Mouse (Mus musculus): Measurements from ENCODE around the gene Eed. TPM values are rescaled to one million over a fixed set of nuclear protein-coding genes. Genes with fewer than 3 reads are reported as not detected.

Eed gene
- polyA plus RNA-seq, 1 experiment: 327 TPM

- TF ChIP-seq CTCF (IDR thresholded peaks at IDR 0.05; ENCODE audit: low read depth, low read length) (no peak), EP300 (IDR thresholded peaks at IDR 0.05; ENCODE audit: insufficient read depth, low read depth, low read length) (no peak), POLR2A (IDR thresholded peaks at IDR 0.05; ENCODE audit: insufficient read depth, low read length) (no peak)
- Histone ChIP-seq H3K9ac (ENCODE audit: low read depth, poor library complexity, severe bottlenecking) (no peak overlapping the region), H3K27ac (ENCODE audit: insufficient read depth, low read length) (no peak overlapping the region), H3K27me3 (ENCODE audit: control insufficient read depth, insufficient read depth, low read length, poor library complexity, severe bottlenecking) (no peaks in the 10 kb centered on the region), H3K4me1 (ENCODE audit: control insufficient read depth, insufficient read depth, low read length) (no peaks in the 10 kb centered on the region), H3K4me3 (ENCODE audit: low read depth, low read length) (no peak overlapping the region), H3K9me3 (replicated peaks; ENCODE audit: control insufficient read depth, insufficient read depth, low read length, poor library complexity, severe bottlenecking) (no peaks in the 10 kb centered on the region), H3K36me3 (ENCODE audit: control insufficient read depth, insufficient read depth, low read length, poor library complexity, severe bottlenecking) (peaks cover 35% of the 10 kb centered on the region)
Observed at GRCm38 (mm10) chr7:89954261-89954660, 26.5 kb downstream of the Eed start.

GRCm38 (mm10) chr7:89949403-89949802, 31.4 kb downstream of the Eed start:
- Histone ChIP-seq H3K36me3 (ENCODE audit: control insufficient read depth, insufficient read depth, low read length, poor library complexity, severe bottlenecking) (peaks cover 2% of the 10 kb centered on the region; the same call in 1 of the 2 replicates), H3K27me3 (ENCODE audit: control insufficient read depth, insufficient read depth, low read length, poor library complexity, severe bottlenecking) (no peaks in the 10 kb centered on the region)
- no peak for TF ChIP-seq EP300 (IDR thresholded peaks at IDR 0.05; ENCODE audit: insufficient read depth, low read depth, low read length)
- TF ChIP-seq CTCF (IDR thresholded peaks at IDR 0.05; ENCODE audit: low read depth, low read length): no peak
- TF ChIP-seq POLR2A (IDR thresholded peaks at IDR 0.05; ENCODE audit: insufficient read depth, low read length): no peak

GRCm38 (mm10) chr7:89948026-89948425, 32.8 kb downstream of the Eed start:
- H3K4me3 ChIP-seq (ENCODE audit: low read depth, low read length): no peak overlapping the region

More at GRCm38 (mm10) chr7:89949403-89949802, 31.4 kb downstream of the Eed start:
- H3K4me3 ChIP-seq (ENCODE audit: low read depth, low read length): no peak overlapping the region
- no peak overlapping the region for H3K9ac ChIP-seq (ENCODE audit: low read depth, poor library complexity, severe bottlenecking)
- H3K27ac ChIP-seq (ENCODE audit: insufficient read depth, low read length): no peak overlapping the region
- H3K9me3 ChIP-seq (replicated peaks; ENCODE audit: control insufficient read depth, insufficient read depth, low read length, poor library complexity, severe bottlenecking): no peaks in the 10 kb centered on the region
- no peaks in the 10 kb centered on the region for H3K4me1 ChIP-seq (ENCODE audit: control insufficient read depth, insufficient read depth, low read length)

GRCm38 (mm10) chr7:89940571-89941463, 40.0 kb downstream of the Eed start, which contains the start of gene Hikeshi:
Gene Hikeshi (minus strand): TSS chr7:89941204.
- Histone ChIP-seq H3K4me3 (ENCODE audit: low read depth, low read length) (peak within 1 kb of the TSS; percentile 97), H3K9ac (ENCODE audit: low read depth, poor library complexity, severe bottlenecking) (peak within 1 kb of the TSS; percentile 73), H3K27ac (ENCODE audit: insufficient read depth, low read length) (peak within 1 kb of the TSS; percentile 42), H3K27me3 (ENCODE audit: control insufficient read depth, insufficient read depth, low read length, poor library complexity, severe bottlenecking) (no peaks in the 10 kb centered on the region), H3K9me3 (replicated peaks; ENCODE audit: control insufficient read depth, insufficient read depth, low read length, poor library complexity, severe bottlenecking) (no peaks in the 10 kb centered on the region), H3K36me3 (ENCODE audit: control insufficient read depth, insufficient read depth, low read length, poor library complexity, severe bottlenecking) (no peaks in the 10 kb centered on the region), H3K4me1 (ENCODE audit: control insufficient read depth, insufficient read depth, low read length) (no peaks in the 10 kb centered on the region)
- TF ChIP-seq POLR2A (IDR thresholded peaks at IDR 0.05; ENCODE audit: insufficient read depth, low read length) (peak; percentile 47), EP300 (IDR thresholded peaks at IDR 0.05; ENCODE audit: insufficient read depth, low read depth, low read length) (no peak)

More at GRCm38 (mm10) chr7:89948026-89948425, 32.8 kb downstream of the Eed start:
- no peak for TF ChIP-seq EP300 (IDR thresholded peaks at IDR 0.05; ENCODE audit: insufficient read depth, low read depth, low read length)
- TF ChIP-seq POLR2A (IDR thresholded peaks at IDR 0.05; ENCODE audit: insufficient read depth, low read length): no peak
- TF ChIP-seq CTCF (IDR thresholded peaks at IDR 0.05; ENCODE audit: low read depth, low read length): no peak
- Histone ChIP-seq H3K9me3 (replicated peaks; ENCODE audit: control insufficient read depth, insufficient read depth, low read length, poor library complexity, severe bottlenecking) (no peaks in the 10 kb centered on the region), H3K27ac (ENCODE audit: insufficient read depth, low read length) (no peak overlapping the region), H3K27me3 (ENCODE audit: control insufficient read depth, insufficient read depth, low read length, poor library complexity, severe bottlenecking) (no peaks in the 10 kb centered on the region), H3K9ac (ENCODE audit: low read depth, poor library complexity, severe bottlenecking) (no peak overlapping the region), H3K4me1 (ENCODE audit: control insufficient read depth, insufficient read depth, low read length) (no peaks in the 10 kb centered on the region), H3K36me3 (ENCODE audit: control insufficient read depth, insufficient read depth, low read length, poor library complexity, severe bottlenecking) (0 out of 2 replicates have a peak, but pooled peaks cover 2% of the 10 kb centered on the region)

GRCm38 (mm10) chr7:89939497-89940353, 41.1 kb downstream of the Eed start:
- Histone ChIP-seq H3K4me1 (ENCODE audit: control insufficient read depth, insufficient read depth, low read length) (no peaks in the 10 kb centered on the region), H3K27ac (ENCODE audit: insufficient read depth, low read length) (peak overlapping the region; percentile 25; the same call in 1 of the 2 replicates), H3K4me3 (ENCODE audit: low read depth, low read length) (peak overlapping the region; percentile 36), H3K9ac (ENCODE audit: low read depth, poor library complexity, severe bottlenecking) (peak overlapping the region; percentile 73), H3K27me3 (ENCODE audit: control insufficient read depth, insufficient read depth, low read length, poor library complexity, severe bottlenecking) (no peaks in the 10 kb centered on the region), H3K36me3 (ENCODE audit: control insufficient read depth, insufficient read depth, low read length, poor library complexity, severe bottlenecking) (peaks cover 4% of the 10 kb centered on the region), H3K9me3 (replicated peaks; ENCODE audit: control insufficient read depth, insufficient read depth, low read length, poor library complexity, severe bottlenecking) (no peaks in the 10 kb centered on the region)
- TF ChIP-seq EP300 (IDR thresholded peaks at IDR 0.05; ENCODE audit: insufficient read depth, low read depth, low read length): no peak
